Mouse (Mus musculus) Patski (cell line): ENCODE data around the gene Tyms. TPM values are rescaled to one million over a fixed set of nuclear protein-coding genes. Genes with fewer than 3 reads are reported as not detected.
A peak's percentile ranks its signal among the peaks of the same experiment; 100 is the strongest.

Source experiments
- ATAC-seq: fragments of 100-300 bp; one replicate; pipeline ENCODE4 v1.8.0; 2021
- CTCF ChIA-PET: fragments of 350-600 bp; sonication (Branson Sonifier 250); formaldehyde crosslinking; loops from one replicate; lab custom pipeline; 2022; ENCODE audit warnings: inconsistent platforms; lab: Charles Lee
- POLR2A ChIA-PET: fragments of 350-600 bp; sonication (Branson Sonifier 250); formaldehyde crosslinking; loops from one replicate; lab custom pipeline; 2022; ENCODE audit warnings: antibody characterized with exemption, inconsistent platforms; lab: Charles Lee
- DNase-seq: peaks from one replicate; pipeline ENCODE4 v3.0.0-alpha.2; 2011; ENCODE audit warnings: low read depth, low spot score
- H3K27me3 ChIP-seq: fragments of 371-371 bp; one replicate; pipeline ENCODE4 v1.5.1; 2021
- CTCF ChIP-seq: fragments of 100-300 bp; IDR thresholded peaks from one replicate; pipeline ENCODE4 v1.5.1; 2021
- in situ Hi-C: fragments of 300-500 bp; cut with MboI; formaldehyde crosslinking; loops from 3 replicates; pipeline ENCODE4 v1.11.1; 2018; ENCODE audit warnings: low pct_unique_long_range_greater_than_20kb, mixed read lengths
- polyA plus RNA-seq: library from polyadenylated mRNA; unstranded; gene quantifications from one replicate; pipeline ENCODE4 v1.2.3, GENCODE M21; 2021

The Tyms gene
- polyA plus RNA-seq, 1 experiment from 2014 or later = 94.3 TPM

DNA sequence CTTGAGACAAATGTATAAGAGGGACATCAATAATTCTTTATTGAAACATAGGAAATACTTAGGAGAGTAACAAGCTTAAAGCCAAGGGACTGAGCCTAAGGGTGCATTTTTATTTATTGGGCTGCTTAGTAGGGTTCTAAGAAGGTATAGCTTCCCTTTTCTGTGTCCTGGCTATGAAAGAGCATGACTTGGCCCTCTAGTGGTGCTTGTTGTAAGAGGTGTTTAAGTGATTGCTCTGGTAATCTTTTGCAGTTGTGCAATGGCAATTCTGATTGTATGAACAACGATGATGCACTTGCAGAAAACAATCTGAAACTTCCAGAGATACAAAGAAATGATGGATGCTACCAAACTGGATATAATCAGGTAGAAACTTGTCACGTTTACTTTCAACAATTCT, 58.8 kb downstream of the Tyms start:
- CTCF ChIA-PET = interaction anchor here (0.7 to 4.1 kb wide), 6 partner anchors 8 to 198 kb away, joined by 3 to 30 read pairs (median 4); no protein-coding TSS in a partner anchor
- no peak for DNase-seq

DNA sequence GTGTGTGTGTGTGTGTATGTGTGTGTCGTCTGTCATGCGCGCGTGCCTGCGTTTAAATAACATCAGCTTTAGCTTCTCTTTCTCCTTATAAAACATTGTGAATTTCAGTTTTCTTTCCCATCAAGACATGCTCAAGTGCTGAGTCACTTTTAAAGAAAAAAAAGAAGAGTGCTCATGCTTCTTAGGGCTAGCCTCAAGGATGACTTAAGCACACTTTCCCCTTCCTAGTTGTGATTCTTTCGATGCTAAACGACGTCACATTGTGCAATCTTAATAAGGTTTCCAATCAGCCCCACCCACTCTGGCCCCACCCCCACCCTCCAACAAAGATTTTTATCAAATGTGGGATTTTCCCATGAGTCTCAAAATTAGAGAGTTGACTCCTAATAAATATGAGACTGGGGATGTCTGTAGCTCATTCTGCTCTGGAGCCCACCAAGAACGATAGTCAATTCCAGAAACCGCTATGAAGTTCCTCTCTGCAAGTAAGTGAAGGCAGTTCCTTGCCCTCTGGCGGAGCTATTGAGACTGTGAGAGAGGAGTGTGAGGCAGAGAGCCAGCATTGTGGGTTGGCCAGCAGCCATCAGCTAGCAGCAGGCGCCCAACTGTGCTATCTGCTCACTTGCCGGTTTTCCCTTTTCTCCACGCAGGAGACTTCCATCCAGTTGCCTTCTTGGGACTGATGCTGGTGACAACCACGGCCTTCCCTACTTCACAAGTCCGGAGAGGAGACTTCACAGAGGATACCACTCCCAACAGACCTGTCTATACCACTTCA, 60.5 kb downstream of the Tyms start, which contains the start of gene Il6:
TSS of gene Il6 (plus strand) at position 389 of the 778 bp plus-strand sequence.
- ChIA-PET CTCF (interaction anchor here (0.7 to 4.1 kb wide), 11 partner anchors 9 to 762 kb away, joined by 3 to 30 read pairs (median 3); no protein-coding TSS in a partner anchor), POLR2A (no interaction called here)
- H3K27me3 ChIP-seq = no peaks in the 10 kb centered on the region
- in situ Hi-C loops = loop anchor here (5.0 kb wide), 1 partner anchor 181 kb away; no protein-coding TSS in a partner anchor
- TF ChIP-seq CTCF = peak; percentile 68
- ATAC-seq (peak; percentile 98), DNase-seq (peak; percentile 87)

More for the DNA sequence above, 58.8 kb downstream of the Tyms start:
- in situ Hi-C loops = loop anchor here (5.0 kb wide), 1 partner anchor 182 kb away; no protein-coding TSS in a partner anchor
- peak; percentile 62 for TF ChIP-seq CTCF
- POLR2A ChIA-PET = interaction anchor here (1.7 kb wide), 1 partner anchor 190 kb away, joined by 4 read pairs; no protein-coding TSS in a partner anchor
- ATAC-seq = no peak
- H3K27me3 ChIP-seq = no peaks in the 10 kb centered on the region

Other genes starting within 250 kb of the Tyms start
- 0.08 TPM for gene Il6, start 60.5 kb downstream of the Tyms start, polyA plus RNA-seq
- gene Garem2, start 31.5 kb upstream of the Tyms start, polyA plus RNA-seq = 0.10 TPM
- not detected for gene 3110082J24Rik, start 32.5 kb upstream of the Tyms start, polyA plus RNA-seq
- gene Hadha, start 81.5 kb upstream of the Tyms start, polyA plus RNA-seq = 270 TPM
- gene Hadhb, start 81.6 kb upstream of the Tyms start, polyA plus RNA-seq = 273 TPM
- 0.01 TPM for gene Adgrf3, start 132.1 kb upstream of the Tyms start, polyA plus RNA-seq
- 32.8 TPM for gene Selenoi, start 159.0 kb upstream of the Tyms start, polyA plus RNA-seq
- 0.36 TPM for gene Drc1, start 207.8 kb upstream of the Tyms start, polyA plus RNA-seq